Mouse (Mus musculus) brain, adult 2 months (tissue): ENCODE results near the gene Tpra1.

ENCODE experiments used
- DNase-seq: peaks from one replicate; pipeline ENCODE4 v3.0.0; 2011; ENCODE audit warnings: low read depth, low spot score

Tpra1 gene

DNA sequence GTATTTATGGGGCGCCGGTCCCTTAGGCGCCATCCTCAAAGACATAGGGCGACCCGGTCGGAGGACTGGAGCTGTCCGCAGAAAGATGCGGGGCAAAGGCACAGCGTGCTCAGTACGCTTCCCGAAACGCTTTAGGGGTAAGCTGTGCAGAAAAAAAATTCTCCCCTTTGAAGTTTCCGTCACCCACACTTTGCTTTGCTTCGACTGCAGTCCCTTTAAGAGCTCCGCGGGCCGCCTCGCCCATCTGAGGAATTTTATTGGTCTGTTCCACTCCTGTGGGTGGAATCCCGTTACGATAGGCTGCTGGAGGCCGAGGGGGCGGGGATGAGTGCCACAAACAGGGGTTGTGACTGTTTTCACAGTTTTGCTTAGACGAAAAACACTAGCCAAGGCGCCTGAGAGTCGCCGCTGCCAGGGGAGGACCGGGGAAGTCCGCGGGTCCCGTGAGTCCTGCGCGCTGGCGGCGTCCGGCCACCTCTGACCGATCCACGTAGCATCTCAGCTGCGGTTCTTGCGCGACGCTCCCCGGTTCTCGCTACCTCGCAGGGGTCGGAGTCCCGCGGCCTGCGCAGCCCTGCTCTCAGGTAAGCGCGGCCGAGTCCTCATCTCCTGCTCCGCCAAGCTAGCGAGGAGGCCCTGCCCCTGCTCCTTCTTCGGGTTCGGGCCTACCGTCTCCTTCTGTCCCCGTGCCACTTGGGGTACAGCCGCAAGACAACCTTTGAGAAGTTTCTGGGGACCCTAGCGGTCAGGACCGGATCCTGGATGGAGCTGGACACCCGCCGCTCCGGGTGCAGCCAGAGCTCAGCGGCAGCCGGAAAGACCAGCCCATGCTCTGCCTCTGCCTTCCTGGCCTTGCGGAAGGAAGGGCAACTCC lies at the start of gene Tpra1:
Gene Tpra1 (plus strand): TSS at position 305 of the 874 bp plus-strand sequence.
- DNase-seq = peak; percentile 99

DNA sequence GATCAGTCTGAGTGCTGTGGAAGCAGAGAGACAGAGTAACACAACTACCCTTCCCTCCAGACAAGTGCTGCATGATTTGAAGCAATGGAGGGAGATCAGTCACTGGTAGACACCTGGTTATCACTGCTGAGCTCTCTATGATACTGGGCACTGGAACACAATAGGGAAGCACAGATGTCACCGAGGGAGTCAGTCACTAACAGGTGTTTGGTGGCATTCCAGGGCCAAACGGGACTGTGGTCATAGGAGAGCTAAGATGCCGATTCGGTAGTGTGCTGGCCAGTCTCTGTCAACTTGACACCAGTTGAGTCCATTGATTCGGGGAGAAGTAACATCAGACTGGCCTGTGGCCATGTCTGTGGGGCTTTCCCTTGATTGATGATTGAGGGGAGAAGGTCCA lies 47.5 kb upstream of the Tpra1 start:
- no peak for DNase-seq

DNA sequence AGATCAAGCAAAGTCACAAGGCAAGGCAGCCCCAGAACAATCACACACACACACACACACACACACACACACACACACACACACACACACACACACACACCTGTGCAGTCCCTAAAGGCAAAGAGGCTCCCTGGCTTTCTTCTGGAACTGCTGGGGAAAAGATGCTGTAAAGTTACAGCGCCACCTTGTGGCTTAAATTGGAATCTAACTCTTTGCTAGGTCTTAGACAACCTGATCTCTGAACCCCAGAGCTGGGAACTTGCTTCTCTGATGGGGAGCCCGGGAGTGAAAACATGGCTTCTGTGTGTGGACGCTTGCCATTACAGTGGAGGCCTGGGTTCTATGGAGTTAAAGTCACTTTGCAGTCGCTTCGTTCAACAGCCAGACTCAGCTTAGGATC lies 46.4 kb upstream of the Tpra1 start:
- DNase-seq = peak; percentile 93

DNA sequence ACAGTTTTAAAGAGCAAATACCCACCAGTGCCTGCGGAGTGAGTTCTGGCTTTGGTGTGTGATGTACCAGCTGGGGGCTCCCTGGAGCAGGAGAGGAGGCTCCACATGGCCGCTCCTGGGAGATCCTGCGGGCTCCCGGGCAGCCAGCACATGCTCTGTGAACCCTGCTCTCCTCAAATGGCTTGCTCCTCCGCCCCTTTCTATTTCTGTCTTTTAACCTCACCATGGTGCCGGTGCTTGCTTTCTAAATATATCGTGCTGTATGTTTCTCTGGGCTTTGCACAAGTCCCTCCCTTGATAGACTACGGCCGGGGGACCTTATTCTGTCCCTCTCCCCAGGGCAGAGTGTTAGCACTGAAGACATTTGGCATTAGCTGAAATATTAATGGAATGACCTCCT lies 44.8 kb upstream of the Tpra1 start:
- DNase-seq = peak; percentile 89

DNA sequence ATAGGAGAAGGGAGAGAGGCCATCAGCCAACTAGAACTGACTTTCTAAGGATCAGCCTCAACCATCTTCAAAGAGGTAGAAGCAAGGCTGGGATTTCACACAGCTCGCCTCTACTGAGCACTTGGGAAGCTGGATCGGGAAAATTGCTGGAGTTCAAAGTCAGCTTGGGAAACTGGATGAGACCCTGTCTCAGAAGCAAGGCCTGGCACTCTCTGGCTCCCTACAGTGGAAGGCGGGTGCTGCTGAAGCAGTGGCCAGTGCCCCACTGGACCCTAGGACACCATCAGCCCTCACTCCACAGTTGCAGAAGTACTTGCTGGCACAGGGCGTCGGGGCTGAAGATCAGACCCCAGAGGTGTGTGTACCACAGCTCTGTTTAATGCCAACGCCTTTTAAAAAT lies 44.2 kb upstream of the Tpra1 start:
- no peak for DNase-seq

DNA sequence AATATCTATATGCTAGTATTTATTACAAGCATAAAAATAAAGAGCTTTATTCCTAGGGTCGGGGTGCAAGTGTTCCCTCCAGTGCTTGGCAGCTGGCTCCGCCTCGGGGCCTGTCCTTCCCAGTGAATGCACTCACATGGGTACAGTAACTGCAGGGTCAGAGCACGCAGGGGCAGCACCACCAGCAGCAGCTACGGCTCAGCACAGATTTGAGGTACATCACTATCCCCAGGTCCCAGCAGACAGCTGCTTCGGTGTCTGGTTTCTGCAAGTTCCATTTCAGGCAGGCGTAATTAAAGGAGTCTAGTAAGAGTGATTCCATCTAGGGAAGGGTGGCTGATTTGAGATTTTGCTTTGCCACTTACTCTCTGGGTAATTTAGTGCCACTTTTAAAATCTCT lies 43.7 kb upstream of the Tpra1 start:
- peak; percentile 55 for DNase-seq

DNA sequence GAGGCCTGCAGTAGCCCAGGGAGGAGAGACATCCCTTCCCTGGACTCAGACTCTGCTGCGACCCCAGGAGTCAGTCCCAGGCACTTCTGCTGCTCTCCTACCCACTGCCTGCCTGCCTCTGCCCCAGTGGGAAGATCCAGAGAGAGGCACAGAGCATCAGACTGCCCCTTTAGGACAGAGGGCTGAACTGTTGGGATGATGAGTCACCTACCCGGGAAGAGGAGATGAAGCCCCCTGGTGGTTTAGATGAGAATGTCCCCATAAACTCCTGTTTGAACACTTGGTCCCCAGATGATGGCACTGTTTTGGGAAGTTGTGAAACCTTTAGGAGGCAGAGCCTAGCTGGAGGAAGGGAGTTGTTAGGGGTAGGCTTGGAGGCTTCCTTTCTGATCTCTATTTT lies 41.1 kb upstream of the Tpra1 start:
- peak; percentile 83 for DNase-seq

DNA sequence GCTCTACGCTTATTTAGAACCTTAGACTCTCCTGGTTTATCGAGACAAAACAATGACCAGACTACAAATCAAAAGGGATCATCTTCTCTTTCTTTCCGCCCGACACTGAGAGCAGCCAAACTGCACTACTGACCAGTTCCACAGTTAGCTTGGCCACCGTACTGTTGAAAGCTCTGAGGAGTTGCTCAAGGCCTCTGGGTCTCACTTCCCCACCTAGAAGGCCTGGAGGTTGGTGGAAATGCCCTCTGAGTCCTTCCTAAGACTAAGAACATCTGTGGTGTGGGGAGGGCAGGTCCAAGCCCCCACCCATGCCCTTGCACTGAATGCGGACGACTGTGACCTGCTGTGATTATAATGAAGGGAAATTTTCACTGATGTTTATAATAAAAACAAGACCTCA lies 36.3 kb upstream of the Tpra1 start:
- no peak for DNase-seq

DNA sequence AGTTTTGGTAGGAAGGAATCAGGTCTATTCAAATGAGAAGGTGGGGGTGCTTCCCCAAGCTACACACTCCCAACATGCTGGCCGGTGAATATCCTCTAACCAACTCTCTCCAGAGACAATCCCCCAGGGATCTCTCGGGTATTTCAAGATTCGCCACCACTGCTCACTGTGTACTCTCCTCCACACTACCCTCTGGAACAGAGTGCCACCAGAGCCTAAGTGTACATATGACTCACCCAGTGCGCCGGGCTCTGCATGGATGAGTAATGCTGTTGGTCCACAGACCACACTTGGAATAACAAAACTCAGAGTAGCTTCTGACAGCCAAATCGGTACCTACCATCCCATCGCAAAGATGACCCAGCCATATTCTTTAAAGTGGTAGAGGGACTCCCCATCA lies 32.6 kb upstream of the Tpra1 start:
- peak; percentile 88 for DNase-seq

DNA sequence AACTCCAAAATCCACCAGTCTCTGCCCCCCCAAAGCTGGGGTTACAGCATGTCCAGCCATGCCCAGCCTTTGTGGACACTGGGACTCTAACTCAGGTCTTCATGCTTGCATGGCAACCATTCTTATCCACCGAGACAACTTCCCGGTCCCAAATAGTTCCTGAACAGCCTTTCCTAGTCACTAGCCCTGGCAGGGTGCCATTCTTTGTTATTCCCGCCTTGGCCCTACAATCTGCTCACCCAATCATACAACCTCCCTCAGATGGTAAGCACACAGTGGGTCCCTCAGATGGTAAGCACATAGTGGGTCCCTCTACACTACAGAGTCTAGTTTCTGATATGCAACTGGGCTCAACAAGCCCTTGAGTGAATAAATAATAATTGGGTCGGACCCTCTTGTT lies 31.5 kb upstream of the Tpra1 start:
- peak; percentile 44 for DNase-seq

DNA sequence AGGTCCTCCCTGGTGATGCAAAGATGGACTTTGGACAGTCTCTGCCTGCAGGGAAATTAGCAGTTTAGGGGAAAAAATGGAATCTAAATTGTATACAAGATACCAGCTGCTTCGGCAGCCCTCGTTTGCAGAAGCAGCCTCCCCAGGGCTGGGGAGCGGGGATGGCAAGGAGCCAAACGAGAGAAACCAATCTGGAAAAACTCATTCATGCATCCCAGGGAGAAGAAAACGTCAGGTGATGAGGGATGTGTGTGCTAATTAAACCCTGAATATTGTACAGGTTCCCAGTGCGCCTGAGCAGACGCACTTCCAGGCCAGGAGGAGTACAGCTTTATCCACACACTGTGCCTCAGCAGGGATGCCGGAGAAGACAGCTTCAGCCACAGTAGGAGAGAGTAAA lies 30.5 kb upstream of the Tpra1 start:
- peak; percentile 88 for DNase-seq

DNA sequence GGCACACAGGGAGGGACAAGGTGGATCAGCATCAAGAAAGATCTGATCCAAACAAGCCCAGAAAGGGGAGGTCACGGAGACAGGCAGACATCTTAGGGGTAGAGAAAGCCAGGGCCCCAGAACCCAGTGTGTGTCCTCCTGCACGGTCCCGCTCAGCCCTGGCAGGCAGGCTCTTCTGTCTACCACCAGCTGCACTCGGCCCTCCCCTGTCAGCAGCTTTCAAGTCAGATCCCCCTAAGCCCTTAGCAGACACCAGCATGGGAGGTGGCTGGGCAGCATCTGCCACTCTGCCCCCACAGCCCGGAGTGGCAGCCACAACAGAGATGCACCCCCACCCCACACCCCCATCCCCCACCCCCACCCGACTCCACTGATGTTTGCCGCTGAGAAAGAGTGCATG lies 29.2 kb upstream of the Tpra1 start:
- peak; percentile 59 for DNase-seq

DNA sequence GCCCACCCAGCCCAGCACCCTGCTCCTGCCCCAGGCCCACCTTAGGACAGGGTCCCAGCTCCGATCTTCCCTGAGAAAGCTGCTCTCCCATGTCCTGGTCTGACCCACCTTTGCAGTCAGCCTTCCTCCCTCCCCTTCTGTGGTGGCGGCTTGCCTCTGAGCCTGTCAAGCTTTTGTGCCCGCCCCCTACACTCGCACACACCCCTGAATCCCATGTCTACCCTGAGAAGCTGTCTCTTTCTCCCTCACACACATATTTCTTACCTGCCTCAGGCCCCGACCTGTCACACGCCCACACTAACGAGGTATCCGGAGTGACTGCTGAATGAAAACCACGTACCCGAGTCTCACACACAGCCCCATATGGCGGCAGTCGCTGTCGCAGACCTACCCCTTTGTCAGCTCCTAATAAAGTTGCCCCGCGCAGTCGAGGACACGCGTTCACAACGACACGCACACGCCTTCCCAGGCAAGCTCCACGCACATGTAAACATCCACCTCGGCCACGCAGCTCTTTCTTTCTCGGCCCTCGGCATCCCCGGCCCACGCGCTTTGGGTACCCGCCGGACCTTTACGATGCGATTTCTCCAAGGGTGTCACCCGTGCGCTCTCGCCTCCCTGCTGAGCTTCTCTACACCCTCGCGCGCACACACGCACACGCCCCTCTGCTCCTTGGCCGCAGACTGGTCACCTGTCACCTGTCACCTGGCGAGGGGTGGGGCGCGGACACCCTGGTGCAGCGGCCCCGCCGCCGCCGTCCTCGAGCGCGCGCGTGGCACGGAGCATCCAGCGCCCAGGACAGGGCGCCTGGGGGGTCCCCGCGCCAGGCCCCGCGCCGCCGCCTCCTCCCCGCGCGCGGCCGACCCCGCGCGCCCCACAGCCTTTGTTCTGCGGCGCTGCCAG lies 27.8 kb upstream of the Tpra1 start:
- peak; percentile 81 for DNase-seq

DNA sequence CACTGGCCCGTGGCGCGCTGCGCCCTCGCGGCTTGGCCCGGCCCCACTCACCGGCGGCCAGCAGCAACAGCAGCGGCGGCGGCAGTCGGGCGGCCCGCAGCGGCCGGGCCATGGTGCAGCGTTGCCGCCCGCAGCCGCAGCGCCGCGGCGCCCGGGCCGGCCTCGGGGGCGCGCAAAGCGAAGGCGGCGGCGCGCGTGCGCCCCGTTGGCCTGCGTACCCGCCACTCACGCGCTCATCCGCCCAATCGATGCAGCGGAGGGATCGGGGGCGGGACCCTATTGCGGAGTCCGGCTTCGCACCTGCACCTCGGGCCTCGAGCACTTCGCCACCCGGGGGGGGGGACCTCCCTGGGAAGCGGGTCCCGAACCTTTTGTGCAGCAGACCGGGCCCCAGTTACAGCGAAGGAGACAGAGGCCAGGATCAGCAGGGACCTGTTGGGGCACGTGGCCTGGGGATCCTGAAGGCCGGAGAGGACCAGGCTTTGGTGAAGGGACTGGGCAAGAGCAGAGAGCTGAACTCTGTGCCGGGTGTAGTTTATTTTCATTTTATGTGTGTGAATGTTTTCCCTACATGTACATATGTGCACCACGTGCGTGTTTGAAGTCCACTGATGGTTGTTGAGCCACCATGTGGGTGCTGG lies 27.1 kb upstream of the Tpra1 start, which contains the start of gene Podxl2:
Gene Podxl2 (minus strand): TSS at position 177 of the 641 bp plus-strand sequence.
- DNase-seq = peak; percentile 92

DNA sequence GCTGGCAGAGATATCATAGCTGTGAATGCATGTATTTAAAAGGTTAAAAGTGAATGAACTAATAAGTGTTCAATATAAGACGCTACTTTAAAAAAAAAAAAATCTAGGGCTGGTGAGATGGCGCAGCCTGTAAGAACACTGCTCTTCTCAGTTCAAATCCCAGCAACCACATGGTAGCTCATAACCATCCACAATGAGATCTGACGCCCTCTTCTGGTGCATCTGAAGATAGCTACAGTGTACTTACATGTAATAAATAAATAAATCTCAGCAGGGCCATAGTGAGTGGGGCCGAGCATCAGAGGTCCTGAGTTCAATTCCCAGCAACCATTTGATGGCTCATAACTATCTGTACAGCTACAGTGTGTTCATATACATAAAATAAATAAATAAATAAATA lies 22.6 kb upstream of the Tpra1 start:
- no peak for DNase-seq

DNA sequence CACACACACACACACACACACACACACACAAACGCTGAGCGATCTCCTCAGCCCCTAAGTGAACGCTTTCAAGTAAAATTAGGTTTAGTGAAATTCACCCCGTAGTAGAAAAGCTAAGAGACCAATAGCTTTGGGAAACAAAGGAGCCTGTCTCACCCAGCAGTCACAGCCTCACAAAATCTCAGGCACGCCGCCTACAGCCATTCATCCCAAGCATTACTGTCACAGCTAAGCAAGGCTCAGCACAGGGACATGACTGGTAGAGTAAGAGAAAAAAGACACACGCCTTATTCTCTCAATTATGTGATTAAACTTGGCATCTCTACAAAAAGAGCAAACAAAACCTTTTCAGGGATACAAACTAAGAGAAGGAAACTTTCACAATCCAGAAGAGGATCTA lies 20.7 kb upstream of the Tpra1 start:
- no peak for DNase-seq

DNA sequence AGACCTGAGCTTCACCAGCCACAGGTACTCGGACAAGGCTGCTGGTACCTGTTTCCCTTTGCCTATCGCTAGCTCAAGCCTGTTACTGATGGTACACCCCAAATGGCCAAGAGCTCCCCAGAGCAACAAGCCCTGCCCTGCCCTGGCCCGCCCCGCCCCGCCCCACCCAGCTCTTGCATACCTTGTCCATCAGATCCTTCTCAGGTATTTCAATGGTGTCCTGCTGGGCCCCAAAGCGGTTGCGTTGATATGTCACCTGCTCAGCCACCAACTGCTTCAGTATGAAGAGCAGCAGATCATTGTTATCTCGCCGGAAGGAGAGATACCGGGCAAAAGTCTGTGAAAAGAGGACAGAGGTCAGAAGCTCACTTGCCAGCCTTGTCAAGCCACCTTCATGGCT lies 17.9 kb upstream of the Tpra1 start:
- DNase-seq = no peak

DNA sequence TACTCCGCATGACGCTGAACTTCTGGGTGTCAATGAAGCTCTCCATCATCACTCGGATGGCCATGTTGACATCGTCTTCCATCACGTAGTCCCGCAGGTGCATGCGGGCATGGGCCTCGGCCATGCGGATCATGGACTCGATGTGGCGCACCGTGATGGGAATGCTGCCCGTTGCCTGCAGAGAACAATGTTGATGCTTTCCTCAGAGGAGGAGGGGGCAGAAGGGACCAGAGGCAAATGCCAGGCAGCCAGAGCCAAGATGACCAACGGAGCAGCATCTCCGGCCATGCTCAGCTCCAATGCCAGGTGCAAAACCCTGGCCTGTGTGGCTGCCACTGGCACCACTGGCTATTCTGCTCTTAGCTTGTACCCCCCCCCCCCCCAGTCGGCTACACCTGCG lies 17.4 kb upstream of the Tpra1 start:
- DNase-seq = no peak

DNA sequence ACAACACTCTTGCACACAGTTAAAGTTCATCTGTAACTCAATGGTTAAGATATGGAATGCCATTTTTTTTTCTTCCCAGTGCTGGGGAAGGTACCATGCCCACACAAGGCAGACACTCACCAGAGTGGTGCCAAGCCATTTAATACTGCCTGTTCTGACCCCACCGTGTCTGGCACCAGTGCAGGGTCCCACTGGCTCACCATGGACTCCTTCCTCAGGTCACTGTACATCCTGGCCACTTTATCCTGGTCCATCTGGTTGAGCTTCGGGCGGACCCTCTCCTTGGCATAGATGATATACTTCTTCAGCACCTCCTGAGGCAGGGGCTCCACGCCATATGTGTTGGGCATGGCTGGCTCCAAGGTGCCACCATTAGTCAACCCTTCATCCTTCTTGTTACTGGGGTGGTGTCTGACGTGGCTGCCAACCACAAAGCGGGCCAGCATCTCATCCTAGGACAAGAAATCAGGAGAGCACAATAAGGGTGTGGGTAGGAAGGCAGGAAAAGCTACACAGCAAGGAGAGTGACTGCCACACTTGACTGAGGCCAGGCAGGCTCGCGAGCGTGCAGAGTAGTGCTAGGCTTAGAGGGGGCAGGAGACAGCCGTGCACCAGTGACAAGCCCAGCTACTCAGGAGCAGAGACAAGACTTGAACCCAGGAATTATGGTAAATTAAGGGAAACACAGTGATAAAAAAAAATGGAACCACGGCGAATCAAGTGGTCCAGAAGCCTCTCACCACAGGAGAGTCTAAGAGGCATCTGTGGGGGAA lies 16.2 kb upstream of the Tpra1 start:
- DNase-seq = no peak

DNA sequence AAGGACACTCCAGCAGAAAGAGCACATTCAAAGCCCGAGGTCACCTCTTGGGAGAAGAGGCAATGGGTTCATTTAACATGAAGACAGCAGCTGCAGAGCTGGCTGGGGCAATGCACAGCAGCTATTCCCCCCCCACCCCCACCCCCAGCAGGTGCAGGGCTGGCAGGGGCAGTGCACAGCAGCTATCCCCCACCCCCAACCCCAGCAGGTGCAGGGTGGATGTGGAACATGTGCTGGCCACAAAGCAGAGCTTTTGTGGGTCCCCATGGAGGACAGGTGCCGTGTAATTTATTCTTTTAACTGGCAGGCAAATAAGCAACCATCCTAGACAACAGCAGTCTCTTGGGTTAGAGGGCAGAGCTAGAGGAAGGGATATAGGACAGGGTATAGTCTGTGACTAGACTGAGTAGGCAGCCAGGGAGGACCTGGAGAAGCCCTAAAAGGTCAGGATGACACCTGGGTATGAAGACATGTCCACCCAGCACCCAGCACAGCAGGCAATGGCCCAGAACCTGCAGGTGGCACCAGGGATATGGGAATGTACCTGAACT lies 15.6 kb upstream of the Tpra1 start:
- DNase-seq = no peak

DNA sequence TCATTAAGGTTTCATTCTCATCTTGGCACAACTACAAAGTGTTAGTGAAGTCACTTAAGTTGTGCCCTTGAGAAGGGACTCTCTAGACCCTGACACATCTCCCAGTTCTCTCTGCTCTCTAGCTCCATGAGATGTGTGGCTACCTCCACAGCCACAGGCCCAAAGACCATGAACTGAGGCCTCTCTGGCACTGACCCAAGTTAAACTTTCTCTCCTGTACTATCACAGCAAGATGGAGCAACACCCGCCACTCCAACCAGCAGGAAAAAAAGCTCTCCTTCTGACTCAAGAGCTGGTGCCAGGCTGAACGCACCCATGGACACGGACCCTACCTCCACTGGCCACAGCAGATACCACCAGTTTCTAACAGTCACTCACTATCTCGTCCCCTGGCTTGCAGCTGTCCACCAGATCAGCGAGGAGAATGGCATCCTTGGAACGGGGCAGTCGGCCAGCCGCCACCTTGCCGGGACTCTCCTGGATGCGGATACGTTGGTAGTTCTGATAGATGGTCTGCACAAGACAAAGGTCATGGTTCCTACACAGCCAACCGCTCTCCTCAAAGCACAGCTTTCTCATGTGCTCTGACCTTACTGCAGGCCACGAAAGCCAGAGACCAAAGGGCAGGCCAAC lies 12.5 kb upstream of the Tpra1 start:
- no peak for DNase-seq
